Mouse (Mus musculus) intestine, embryonic 14.5 days (tissue): ENCODE data around the gene Wdr82. TPM values are rescaled to one million over a fixed set of nuclear protein-coding genes. Genes with fewer than 3 reads are reported as not detected.

Source experiments
- ATAC-seq: fragments of 200-750 bp; cut with Nextera tagmentation; replicated peaks from 2 replicates; pipeline ENCODE4 v1.8.0; 2017; ENCODE audit warnings: low read depth, moderate number of reproducible peaks, moderate TSS enrichment, moderate library complexity; ENCODE audit not compliant: low FRiP score, low TSS enrichment
- DNase-seq: peaks from one replicate; pipeline ENCODE4 v3.0.0-alpha.2; 2018; ENCODE audit warnings: low spot score
- H3K27ac ChIP-seq: fragments of 300-500 bp; sonication (generic); 2 replicates; pipeline ENCODE4 v1.5.1; 2014; ENCODE audit warnings: low read depth, mild to moderate bottlenecking, control low read depth
- H3K27me3 ChIP-seq: fragments of 300-500 bp; sonication (generic); replicated peaks from 2 replicates; pipeline ENCODE4 v1.6.1; 2014; ENCODE audit warnings: low read length, control low read depth; ENCODE audit not compliant: control insufficient read depth, insufficient read depth
- H3K36me3 ChIP-seq: fragments of 300-500 bp; sonication (generic); 2 replicates; pipeline ENCODE4 v1.6.1; 2014; ENCODE audit warnings: low read length, control low read depth; ENCODE audit not compliant: control insufficient read depth, insufficient read depth
- H3K4me1 ChIP-seq: fragments of 300-500 bp; sonication (generic); replicated peaks from 2 replicates; pipeline ENCODE4 v1.6.1; 2014; ENCODE audit warnings: low read length, control low read depth, mixed read lengths; ENCODE audit not compliant: control insufficient read depth, insufficient read depth
- H3K4me2 ChIP-seq: fragments of 300-500 bp; sonication (generic); 2 replicates; pipeline ENCODE4 v1.6.1; 2014; ENCODE audit warnings: low read length
- H3K4me3 ChIP-seq: fragments of 300-500 bp; sonication (generic); 2 replicates; pipeline ENCODE4 v1.5.1; 2014; ENCODE audit warnings: low read depth, low read length, control low read depth, mixed read lengths
- H3K9ac ChIP-seq: fragments of 300-500 bp; sonication (generic); 2 replicates; pipeline ENCODE4 v1.6.1; 2014; ENCODE audit warnings: mild to moderate bottlenecking, low read length
- H3K9me3 ChIP-seq: fragments of 300-500 bp; sonication (generic); 2 replicates; pipeline ENCODE4 v1.6.1; 2016; ENCODE audit warnings: low read length, control low read depth; ENCODE audit not compliant: control insufficient read depth
- WGBS: fragments of 180-500 bp; shearing (Covaris S2); extraction: QIAGEN DNeasy Blood & Tissue Kit; methylation state at CpG from one replicate; pipeline ENCODE4 v1.1.7; 2014; 5-methylcytosine and 5-hydroxymethylcytosine counted together
- polyA plus RNA-seq: library from polyadenylated mRNA; unstranded; fragments of >200 nt; fragmentation: Nextera tagmentation; extraction: Ambion mirVana; gene quantifications from 2 replicates; pipeline ENCODE4 v1.2.1, GENCODE M21; 2014

Gene Wdr82
- polyA plus RNA-seq, 1 experiment from 2014 or later, result 23.8 TPM

DNA sequence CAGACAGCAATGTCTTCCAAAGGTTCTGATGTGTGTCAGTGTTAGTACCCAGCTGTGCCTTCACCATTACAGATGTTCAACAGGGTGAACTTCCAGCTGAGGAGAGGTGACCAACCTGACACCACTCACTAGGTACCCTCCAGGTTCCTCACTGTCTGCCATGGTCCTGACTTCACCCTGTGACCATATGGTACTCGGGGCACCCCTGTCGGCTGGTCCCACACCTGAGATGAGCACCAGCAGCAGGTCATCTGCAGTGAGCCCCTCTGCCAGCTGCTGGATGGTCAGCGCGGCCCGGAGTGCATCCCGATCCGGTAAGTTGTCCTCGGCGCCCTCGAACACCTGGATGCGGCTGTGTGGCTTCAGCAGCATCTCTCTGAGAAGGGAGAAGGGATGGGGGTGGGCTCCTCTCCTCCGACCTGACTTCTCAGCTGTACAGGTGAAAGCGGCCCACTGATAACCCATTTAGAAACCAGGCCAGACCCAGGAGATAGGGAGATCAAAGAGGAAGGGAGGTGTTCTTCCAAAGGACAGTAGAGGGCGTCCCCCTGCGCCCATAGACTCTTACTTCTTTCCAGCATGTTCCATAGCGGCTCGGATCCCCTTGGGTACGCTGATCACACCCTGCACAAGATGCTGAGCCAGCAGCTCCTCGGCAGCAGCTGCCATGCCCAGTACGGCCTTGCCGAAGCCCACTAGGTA is 13.7 kb upstream of the Wdr82 start:
- no peak overlapping the region for H3K9ac ChIP-seq
- no peaks in the 10 kb centered on the region for H3K9me3 ChIP-seq
- H3K4me2 ChIP-seq, result no peak overlapping the region
- no peak overlapping the region for H3K4me3 ChIP-seq
- H3K27me3 ChIP-seq, result no peaks in the 10 kb centered on the region
- DNase-seq, result no peak
- 81% methylated on average over 21 of the region's 21 CpGs for WGBS
- no peaks in the 10 kb centered on the region for H3K36me3 ChIP-seq
- no peak overlapping the region for H3K27ac ChIP-seq
- H3K4me1 ChIP-seq, result no peaks in the 10 kb centered on the region; the same call in 1 of the 2 replicates
- ATAC-seq, result no peak

DNA sequence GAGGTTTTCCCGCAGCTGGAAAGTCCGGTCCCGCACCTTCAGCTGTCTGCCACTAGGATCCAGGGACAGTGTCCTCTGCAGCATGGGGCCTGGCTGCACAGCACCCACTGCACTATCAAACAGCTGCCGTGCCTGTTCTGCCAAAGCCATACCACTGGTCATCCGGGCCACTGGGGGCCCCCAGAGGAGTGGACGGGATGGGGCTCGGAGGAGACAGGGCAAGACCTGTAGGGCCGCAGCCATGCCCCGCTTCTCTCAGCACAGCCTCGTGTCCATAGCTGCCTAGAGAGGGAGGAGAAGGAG is 13.2 kb upstream of the Wdr82 start:
- no peaks in the 10 kb centered on the region for H3K9me3 ChIP-seq
- no peaks in the 10 kb centered on the region for H3K36me3 ChIP-seq
- no peaks in the 10 kb centered on the region for H3K27me3 ChIP-seq
- no peak for DNase-seq
- no peaks in the 10 kb centered on the region; the same call in 1 of the 2 replicates for H3K4me1 ChIP-seq
- H3K4me2 ChIP-seq, result no peak overlapping the region
- WGBS, result 83% methylated on average over 10 of the region's 10 CpGs
- no peak overlapping the region for H3K9ac ChIP-seq
- no peak for ATAC-seq
- H3K4me3 ChIP-seq, result no peak overlapping the region
- no peak overlapping the region for H3K27ac ChIP-seq

GRCm38 (mm10) chr9:106158037-106158491 is 12.7 kb upstream of the Wdr82 start, which contains the start of gene Glyctk:
Glyctk (minus strand) TSS chr9:106158138.
- WGBS, result 66% methylated on average over 6 of the region's 6 CpGs

DNA sequence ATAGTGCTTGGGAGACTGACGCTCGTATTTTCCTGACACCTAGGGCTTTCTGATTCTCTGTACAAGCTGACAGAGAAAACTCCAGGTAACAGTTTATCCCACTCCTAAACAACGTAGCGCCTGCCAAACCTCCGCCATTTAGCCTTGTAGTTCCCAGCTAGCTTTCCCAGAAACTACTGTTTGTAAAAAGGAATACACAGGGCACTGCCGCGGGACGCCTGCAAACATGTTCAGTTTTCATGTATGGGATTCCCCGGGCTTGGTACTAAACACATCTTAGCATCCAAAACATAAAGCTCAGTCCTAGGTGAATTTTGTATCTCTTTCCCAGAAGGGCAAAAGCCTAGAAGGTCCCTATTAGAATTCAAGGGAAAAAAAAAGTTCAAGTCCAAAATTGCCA is 11.5 kb upstream of the Wdr82 start:
- no peaks in the 10 kb centered on the region for H3K27me3 ChIP-seq
- 80% methylated on average over 9 of the region's 9 CpGs for WGBS
- H3K27ac ChIP-seq, result no peak overlapping the region
- DNase-seq (no peak), ATAC-seq (no peak)
- no peak overlapping the region for H3K9ac ChIP-seq
- no peaks in the 10 kb centered on the region; the same call in 1 of the 2 replicates for H3K4me1 ChIP-seq
- H3K4me2 ChIP-seq, result peak overlapping the region; percentile 73
- no peak overlapping the region for H3K4me3 ChIP-seq
- H3K9me3 ChIP-seq, result no peaks in the 10 kb centered on the region
- H3K36me3 ChIP-seq, result no peaks in the 10 kb centered on the region

More at GRCm38 (mm10) chr9:106158037-106158491, 12.7 kb upstream of the Wdr82 start, which contains the start of gene Glyctk:
- Histone ChIP-seq H3K36me3 (no peaks in the 10 kb centered on the region), H3K9ac (no peak within 1 kb of the TSS), H3K27ac (no peak within 1 kb of the TSS), H3K4me2 (no peak within 1 kb of the TSS), H3K4me1 (no peaks in the 10 kb centered on the region; the same call in 1 of the 2 replicates), H3K9me3 (no peaks in the 10 kb centered on the region), H3K4me3 (no peak within 1 kb of the TSS), H3K27me3 (no peaks in the 10 kb centered on the region)
- DNase-seq (no peak), ATAC-seq (no peak)

DNA sequence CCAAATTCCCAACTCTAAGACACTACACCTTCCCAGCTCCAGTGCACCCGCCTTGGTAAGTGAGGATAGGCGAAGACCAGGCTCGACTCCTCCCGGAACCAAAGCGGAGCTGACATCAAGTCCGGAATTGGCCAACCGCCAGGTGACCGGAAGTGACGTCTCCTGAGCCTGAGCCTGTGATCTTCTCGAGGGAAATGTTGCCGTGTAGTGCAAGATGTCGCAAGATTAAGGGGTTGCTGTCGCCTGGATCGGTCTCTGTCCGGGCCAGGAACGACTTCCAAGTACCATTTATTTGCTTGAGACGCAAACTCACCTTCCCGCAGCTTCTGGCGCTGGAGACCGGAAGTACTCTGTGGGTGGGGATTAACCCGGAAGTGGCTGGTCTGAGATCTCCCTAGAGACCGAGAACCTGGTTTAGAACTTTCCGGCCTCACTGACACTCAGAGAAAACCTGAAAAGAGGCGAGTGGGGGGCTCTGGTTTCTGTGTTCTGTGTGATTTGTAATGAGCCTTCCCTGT is 10.9 kb upstream of the Wdr82 start:
- WGBS, result 2% methylated on average over 24 of the region's 24 CpGs
- ATAC-seq (peak; percentile 86), DNase-seq (peak; percentile 99)
- Histone ChIP-seq H3K9ac (peak overlapping the region; percentile 71), H3K4me2 (peak overlapping the region; percentile 73), H3K27me3 (no peaks in the 10 kb centered on the region), H3K4me1 (no peaks in the 10 kb centered on the region; the same call in 1 of the 2 replicates), H3K27ac (peak overlapping the region; percentile 96), H3K4me3 (peak overlapping the region; percentile 55), H3K9me3 (no peaks in the 10 kb centered on the region), H3K36me3 (no peaks in the 10 kb centered on the region)

GRCm38 (mm10) chr9:106160426-106160825 is 10.3 kb upstream of the Wdr82 start:
- DNase-seq, result no peak
- ATAC-seq, result no peak
- 46% methylated on average over 5 of the region's 5 CpGs for WGBS
- Histone ChIP-seq H3K4me3 (peak overlapping the region; percentile 55), H3K27me3 (no peaks in the 10 kb centered on the region), H3K9me3 (no peaks in the 10 kb centered on the region), H3K27ac (peak overlapping the region; percentile 96), H3K4me2 (peak overlapping the region; percentile 73), H3K36me3 (no peaks in the 10 kb centered on the region), H3K4me1 (no peaks in the 10 kb centered on the region; the same call in 1 of the 2 replicates), H3K9ac (peak overlapping the region; percentile 71)

GRCm38 (mm10) chr9:106166709-106167108 is 4.0 kb upstream of the Wdr82 start:
- Histone ChIP-seq H3K27ac (no peak overlapping the region), H3K4me2 (no peak overlapping the region), H3K9me3 (no peaks in the 10 kb centered on the region), H3K27me3 (no peaks in the 10 kb centered on the region), H3K9ac (no peak overlapping the region), H3K4me3 (no peak overlapping the region), H3K36me3 (no peaks in the 10 kb centered on the region), H3K4me1 (no peaks in the 10 kb centered on the region)
- no peak for ATAC-seq
- DNase-seq, result no peak
- WGBS, result 77% methylated on average over 2 of the region's 2 CpGs

- no peaks in the 10 kb centered on the region for H3K4me1 ChIP-seq
- H3K9me3 ChIP-seq, result no peaks in the 10 kb centered on the region
- no peak overlapping the region for H3K27ac ChIP-seq
- H3K4me3 ChIP-seq, result no peak overlapping the region
- ATAC-seq (no peak), DNase-seq (no peak)
- H3K36me3 ChIP-seq, result no peaks in the 10 kb centered on the region
- no peaks in the 10 kb centered on the region for H3K27me3 ChIP-seq
- H3K4me2 ChIP-seq, result no peak overlapping the region
- WGBS, result 77% methylated on average over 3 of the region's 3 CpGs
- H3K9ac ChIP-seq, result no peak overlapping the region
Observed at GRCm38 (mm10) chr9:106167241-106167640, 3.5 kb upstream of the Wdr82 start.

DNA sequence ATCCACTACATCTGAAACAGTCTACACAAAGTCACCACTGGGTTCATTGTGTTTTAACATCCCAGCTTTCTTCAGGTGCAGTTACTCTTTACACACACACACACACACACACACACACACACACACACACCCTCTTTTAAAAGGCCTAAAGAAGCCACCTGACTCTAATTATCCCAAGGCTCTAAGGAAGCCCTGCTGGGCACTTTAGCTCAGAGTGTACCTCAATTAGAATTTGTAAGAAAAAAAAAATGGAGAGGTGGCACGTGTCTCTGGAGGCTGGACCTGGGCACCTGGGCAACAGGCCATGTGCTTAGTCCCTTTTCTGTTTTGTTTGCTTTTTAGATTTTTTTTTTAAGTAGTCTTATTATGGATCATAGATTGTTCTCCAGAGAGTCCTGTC is 3.0 kb upstream of the Wdr82 start:
- Histone ChIP-seq H3K4me3 (no peak overlapping the region), H3K9ac (no peak overlapping the region), H3K4me2 (no peak overlapping the region), H3K27ac (no peak overlapping the region), H3K27me3 (no peaks in the 10 kb centered on the region), H3K9me3 (no peaks in the 10 kb centered on the region), H3K36me3 (no peaks in the 10 kb centered on the region), H3K4me1 (0 out of 2 replicates have a peak, but pooled peaks cover under 1% of the 10 kb centered on the region)
- DNase-seq (no peak), ATAC-seq (no peak)
- 50% methylated on average over 1 of the region's 1 CpGs for WGBS
